Mouse (Mus musculus): ENCODE data around the gene Coq4. TPM values are rescaled to one million over a fixed set of nuclear protein-coding genes. Genes with fewer than 3 reads are reported as not detected.

Coq4 gene
- total and polyA plus RNA-seq, 3 experiments, result 23.5 to 33.2 TPM; not detected in 1

- Histone ChIP-seq H3K9me3 (replicated peaks; ENCODE audit: insufficient read depth, low read length) (no peaks in the 10 kb centered on the region), H3K4me3 (ENCODE audit: control insufficient read depth in 1 of 2, insufficient read depth in 1 of 2, low read depth in 2 of 2, low read length in 2 of 2) (no peak overlapping the region), H3K27ac (ENCODE audit: control insufficient read depth, low read depth, low read length) (no peak overlapping the region), H3K27me3 (ENCODE audit: control insufficient read depth in 1 of 2, insufficient read depth in 2 of 2, low read length in 2 of 2) (no peaks in the 10 kb centered on the region), H3K4me1 (ENCODE audit: control insufficient read depth in 1 of 2, insufficient read depth in 2 of 2, low read length in 2 of 2) (peaks cover 0 to 15% of the 10 kb centered on the region in 2 experiments; a peak in 3 of 4 replicates), H3K36me3 (ENCODE audit: control insufficient read depth in 1 of 2, insufficient read depth in 2 of 2, low read length in 2 of 2) (peaks cover 0 to 10% of the 10 kb centered on the region in 2 experiments; a peak in 2 of 4 replicates), H3K9ac (ENCODE audit: control insufficient read depth, low read depth, low read length, poor library complexity, severe bottlenecking) (no peak overlapping the region), H3K79me2 (ENCODE audit: control insufficient read depth, insufficient read depth, low read length, poor library complexity) (no peaks in the 10 kb centered on the region)
- DNase-seq (ENCODE audit: low read depth, low spot score), result peak; percentile 58
- TF ChIP-seq TCF12 (IDR thresholded peaks at IDR 0.05; ENCODE audit: low read depth, low read length), result no peak
- TF ChIP-seq MEF2A (IDR thresholded peaks at IDR 0.05; ENCODE audit: extremely low read depth, insufficient replicate concordance, low read depth, low read length, poor library complexity, severe bottlenecking), result no peak
- TF ChIP-seq CTCF (IDR thresholded peaks at IDR 0.05 in 2 of 3, conservative IDR thresholded peaks at IDR 0.05 in 1 of 3; ENCODE audit: control insufficient read depth in 1 of 3, insufficient read depth in 1 of 3, low read depth in 2 of 3, low read length in 3 of 3, poor library complexity in 1 of 3, severe bottlenecking in 1 of 3), result peak; percentile 35 to 47 (median 47)
- no peak for TF ChIP-seq NRF1 (IDR thresholded peaks at IDR 0.05; ENCODE audit: insufficient read depth, low read depth, low read length, poor library complexity, severe bottlenecking)
- TF ChIP-seq SMC3 (IDR thresholded peaks at IDR 0.05; ENCODE audit: low read depth, low read length), result peak; percentile 26; the same call in 1 of the 2 replicates
Observed at GRCm38 (mm10) chr2:29770162-29770561, 17.1 kb upstream of the Coq4 start.

GRCm38 (mm10) chr2:29771611-29772461 is 15.5 kb upstream of the Coq4 start:
- TF ChIP-seq ZMIZ1 (IDR thresholded peaks at IDR 0.05; ENCODE audit: low read depth, low read length) (no peak), TCF12 (IDR thresholded peaks at IDR 0.05; ENCODE audit: low read depth, low read length) (no peak), E2F4 (IDR thresholded peaks at IDR 0.05; ENCODE audit: borderline replicate concordance, low read depth, low read length) (no peak), POLR2AphosphoS5 (IDR thresholded peaks at IDR 0.05; ENCODE audit: borderline replicate concordance, low read depth, low read length) (no peak), ELF1 (IDR thresholded peaks at IDR 0.05; ENCODE audit: low read depth, low read length) (no peak), MEF2A (IDR thresholded peaks at IDR 0.05; ENCODE audit: extremely low read depth, insufficient replicate concordance, low read depth, low read length, poor library complexity, severe bottlenecking) (no peak), MAX (IDR thresholded peaks at IDR 0.05; ENCODE audit: low read length) (no peak), KAT2A (conservative IDR thresholded peaks at IDR 0.05; ENCODE audit: low read depth, low read length) (no peak), BHLHE40 (IDR thresholded peaks at IDR 0.05; ENCODE audit: borderline replicate concordance, low read depth, low read length) (no peak), NELFE (IDR thresholded peaks at IDR 0.05; ENCODE audit: low read depth, low read length) (no peak), MYB (IDR thresholded peaks at IDR 0.05; ENCODE audit: low read depth, low read length) (no peak), TBP (IDR thresholded peaks at IDR 0.05; ENCODE audit: low read depth, low read length) (no peak), ZC3H11A (IDR thresholded peaks at IDR 0.05; ENCODE audit: low read depth, low read length) (no peak), RCOR1 (IDR thresholded peaks at IDR 0.05; ENCODE audit: low read depth, low read length) (no peak), ZKSCAN1 (IDR thresholded peaks at IDR 0.05; ENCODE audit: low read depth, low read length) (no peak), HCFC1 (IDR thresholded peaks at IDR 0.05; ENCODE audit: low read depth, low read length) (no peak), MAFK (IDR thresholded peaks at IDR 0.05; ENCODE audit: borderline replicate concordance, low read depth, low read length) (no peak), GATA1 (IDR thresholded peaks at IDR 0.05; ENCODE audit: low read depth, low read length) (no peak), EP300 (IDR thresholded peaks at IDR 0.05; ENCODE audit: low read depth in 1 of 2, low read length in 2 of 2) (no peak), POLR2A (IDR thresholded peaks at IDR 0.05; ENCODE audit: control insufficient read depth in 1 of 2, insufficient read depth in 1 of 2, low read depth in 1 of 2, low read length in 2 of 2, poor library complexity in 1 of 2) (no peak)
- Histone ChIP-seq H3K36me3 (ENCODE audit: control insufficient read depth in 1 of 2, insufficient read depth in 2 of 2, low read length in 2 of 2) (peaks cover 0 to 10% of the 10 kb centered on the region in 2 experiments; a peak in 2 of 4 replicates), H3K27me3 (ENCODE audit: control insufficient read depth in 1 of 2, insufficient read depth in 2 of 2, low read length in 2 of 2) (no peaks in the 10 kb centered on the region), H3K79me2 (ENCODE audit: control insufficient read depth, insufficient read depth, low read length, poor library complexity) (no peaks in the 10 kb centered on the region), H3K9ac (ENCODE audit: control insufficient read depth, low read depth, low read length, poor library complexity, severe bottlenecking) (no peak overlapping the region), H3K4me1 (ENCODE audit: control insufficient read depth in 1 of 2, insufficient read depth in 2 of 2, low read length in 2 of 2) (peaks cover 0 to 15% of the 10 kb centered on the region in 2 experiments; a peak in 3 of 4 replicates), H3K4me3 (ENCODE audit: control insufficient read depth in 1 of 2, insufficient read depth in 1 of 2, low read depth in 2 of 2, low read length in 2 of 2) (no peak overlapping the region), H3K9me3 (replicated peaks; ENCODE audit: insufficient read depth, low read length) (no peaks in the 10 kb centered on the region), H3K27ac (ENCODE audit: control insufficient read depth, low read depth, low read length) (no peak overlapping the region)
- no peak for DNase-seq (ENCODE audit: low read depth, low spot score)

Data from MEL (cell line).